Mouse (Mus musculus) limb, embryonic 11.5 days (tissue): ENCODE measurements around the gene Epha7. TPM values are rescaled to one million over a fixed set of nuclear protein-coding genes. Genes with fewer than 3 reads are reported as not detected.

Source experiments
- ATAC-seq: fragments of 200-750 bp; cut with Nextera tagmentation; 2 replicates; pipeline ENCODE4 v1.8.0; 2017; ENCODE audit warnings: low read depth; ENCODE audit not compliant: insufficient number of reproducible peaks, low FRiP score, low TSS enrichment
- DNase-seq: peaks from one replicate; pipeline ENCODE4 v3.0.0-alpha.2; 2015; ENCODE audit warnings: low spot score
- H3K27ac ChIP-seq: fragments of 300-500 bp; sonication (generic); replicated peaks from 2 replicates; pipeline ENCODE4 v1.5.1; 2014; ENCODE audit warnings: low read depth, mild to moderate bottlenecking, low read length
- H3K27me3 ChIP-seq: fragments of 300-500 bp; sonication (generic); 2 replicates; pipeline ENCODE4 v1.6.1; 2014; ENCODE audit warnings: mild to moderate bottlenecking, low read length, mixed read lengths; ENCODE audit not compliant: control insufficient read depth, insufficient read depth
- H3K36me3 ChIP-seq: fragments of 300-500 bp; sonication (generic); 2 replicates; pipeline ENCODE4 v1.6.1; 2014; ENCODE audit warnings: mild to moderate bottlenecking, low read length, moderate library complexity, mixed read lengths; ENCODE audit not compliant: control insufficient read depth, insufficient read depth
- H3K4me1 ChIP-seq: fragments of 300-500 bp; sonication (generic); 2 replicates; pipeline ENCODE4 v1.6.1; 2014; ENCODE audit warnings: low read length, mixed read lengths; ENCODE audit not compliant: control insufficient read depth, insufficient read depth
- H3K4me2 ChIP-seq: fragments of 300-500 bp; sonication (generic); 2 replicates; pipeline ENCODE4 v1.6.1; 2014; ENCODE audit warnings: low read depth, mild to moderate bottlenecking, moderate library complexity; ENCODE audit not compliant: severe bottlenecking
- H3K4me3 ChIP-seq: fragments of 300-500 bp; sonication (generic); 2 replicates; pipeline ENCODE4 v1.5.1; 2014; ENCODE audit warnings: low read depth, low read length
- H3K9ac ChIP-seq: fragments of 300-500 bp; sonication (generic); 2 replicates; pipeline ENCODE4 v1.6.1; 2014; ENCODE audit warnings: mild to moderate bottlenecking, low read length
- H3K9me3 ChIP-seq: fragments of 300-500 bp; sonication (generic); 2 replicates; pipeline ENCODE4 v1.6.1; 2016; ENCODE audit warnings: low read length; ENCODE audit not compliant: control insufficient read depth
- WGBS: fragments of 180-500 bp; shearing (Covaris S2); extraction: QIAGEN DNeasy Blood & Tissue Kit; methylation state at CpG from one replicate; pipeline ENCODE4 v1.1.7; 2014; 5-methylcytosine and 5-hydroxymethylcytosine counted together
- polyA plus RNA-seq: library from polyadenylated mRNA; unstranded; fragments of >200 nt; fragmentation: Nextera tagmentation; extraction: Ambion mirVana; gene quantifications from 2 replicates; pipeline ENCODE4 v1.2.1, GENCODE M21; 2014

Gene Epha7
- 52.6 and 62.7 TPM in 2 replicates for polyA plus RNA-seq

GRCm38 (mm10) chr4:28812691-28813289, at the start of gene Epha7:
Epha7 (plus strand) TSS chr4:28813131.
- no peaks in the 10 kb centered on the region for H3K4me1 ChIP-seq
- peak within 1 kb of the TSS; percentile 67 for H3K4me3 ChIP-seq
- under 1% methylated on average over 48 of the region's 48 CpGs for WGBS
- DNase-seq (peak; percentile 98), ATAC-seq (peak; percentile 99)
- peak within 1 kb of the TSS; percentile 95 for H3K9ac ChIP-seq
- H3K36me3 ChIP-seq = no peaks in the 10 kb centered on the region
- peak within 1 kb of the TSS; percentile 90 for H3K27ac ChIP-seq
- no peaks in the 10 kb centered on the region for H3K27me3 ChIP-seq
- H3K9me3 ChIP-seq = no peaks in the 10 kb centered on the region
- peak within 1 kb of the TSS; percentile 83 for H3K4me2 ChIP-seq

GRCm38 (mm10) chr4:28783961-28784360, 29.0 kb upstream of the Epha7 start:
- no peak overlapping the region for H3K27ac ChIP-seq
- peak; percentile 96 for ATAC-seq

GRCm38 (mm10) chr4:28808800-28809199, 4.1 kb upstream of the Epha7 start:
- DNase-seq (peak; percentile 45), ATAC-seq (no peak)
- no peaks in the 10 kb centered on the region for H3K36me3 ChIP-seq
- H3K27me3 ChIP-seq = no peaks in the 10 kb centered on the region
- no peak overlapping the region for H3K4me2 ChIP-seq
- no peaks in the 10 kb centered on the region for H3K4me1 ChIP-seq
- H3K27ac ChIP-seq = no peak overlapping the region
- no peaks in the 10 kb centered on the region for H3K9me3 ChIP-seq
- H3K9ac ChIP-seq = no peak overlapping the region
- no peak overlapping the region for H3K4me3 ChIP-seq

More at GRCm38 (mm10) chr4:28783961-28784360, 29.0 kb upstream of the Epha7 start:
- no peak overlapping the region for H3K4me2 ChIP-seq
- no peak overlapping the region for H3K4me3 ChIP-seq
- H3K4me1 ChIP-seq = 0 out of 2 replicates have a peak, but pooled peaks cover 2% of the 10 kb centered on the region
- H3K9ac ChIP-seq = no peak overlapping the region
- no peaks in the 10 kb centered on the region for H3K9me3 ChIP-seq
- H3K27me3 ChIP-seq = no peaks in the 10 kb centered on the region
- H3K36me3 ChIP-seq = no peaks in the 10 kb centered on the region
- DNase-seq = peak; percentile 51
- 18% methylated on average over 3 of the region's 3 CpGs for WGBS

- 80% methylated on average over 4 of the region's 4 CpGs for WGBS
- Histone ChIP-seq H3K27me3 (no peaks in the 10 kb centered on the region), H3K9me3 (no peaks in the 10 kb centered on the region)
Measured at GRCm38 (mm10) chr4:28809703-28810102, 3.2 kb upstream of the Epha7 start.

GRCm38 (mm10) chr4:28813551-28814475, 882 bp downstream of the Epha7 start:
- peak; percentile 44 for ATAC-seq
- Histone ChIP-seq H3K9me3 (no peaks in the 10 kb centered on the region), H3K27me3 (no peaks in the 10 kb centered on the region), H3K4me3 (peak overlapping the region; percentile 67), H3K4me1 (no peaks in the 10 kb centered on the region), H3K9ac (peak overlapping the region; percentile 95), H3K27ac (peak overlapping the region; percentile 90), H3K4me2 (peak overlapping the region; percentile 83), H3K36me3 (no peaks in the 10 kb centered on the region)
- under 1% methylated on average over 76 of the region's 94 CpGs for WGBS
- peak; percentile 78 for DNase-seq

More at GRCm38 (mm10) chr4:28809703-28810102, 3.2 kb upstream of the Epha7 start:
- H3K27ac ChIP-seq = no peak overlapping the region
- no peak overlapping the region for H3K4me2 ChIP-seq
- H3K4me1 ChIP-seq = no peaks in the 10 kb centered on the region
- H3K4me3 ChIP-seq = no peak overlapping the region
- DNase-seq = no peak
- no peaks in the 10 kb centered on the region for H3K36me3 ChIP-seq
- no peak overlapping the region for H3K9ac ChIP-seq
- no peak for ATAC-seq

- Histone ChIP-seq H3K4me2 (peak overlapping the region; percentile 83), H3K36me3 (no peaks in the 10 kb centered on the region), H3K9me3 (no peaks in the 10 kb centered on the region), H3K27ac (peak overlapping the region; percentile 90; the same call in 1 of the 2 replicates), H3K4me1 (no peaks in the 10 kb centered on the region), H3K4me3 (peak overlapping the region; percentile 67), H3K27me3 (no peaks in the 10 kb centered on the region), H3K9ac (peak overlapping the region; percentile 95)
- WGBS = 1% methylated on average over 8 of the region's 8 CpGs
- ATAC-seq (no peak), DNase-seq (no peak)
Measured at GRCm38 (mm10) chr4:28814476-28814815, 1.5 kb downstream of the Epha7 start.

- H3K27me3 ChIP-seq = no peaks in the 10 kb centered on the region
- H3K9me3 ChIP-seq = no peaks in the 10 kb centered on the region
- H3K27ac ChIP-seq = peak overlapping the region; percentile 78
- ATAC-seq = peak; percentile 15; the same call in 1 of the 2 replicates
- H3K4me1 ChIP-seq = no peaks in the 10 kb centered on the region
- DNase-seq = peak; percentile 78
- under 1% methylated on average over 70 of the region's 72 CpGs for WGBS
- H3K9ac ChIP-seq = peak overlapping the region; percentile 95
- H3K4me2 ChIP-seq = peak overlapping the region; percentile 83
- H3K4me3 ChIP-seq = peak overlapping the region; percentile 67
- H3K36me3 ChIP-seq = no peaks in the 10 kb centered on the region
Measured at GRCm38 (mm10) chr4:28814816-28815620, 2.1 kb downstream of the Epha7 start.

GRCm38 (mm10) chr4:28815621-28815920, 2.6 kb downstream of the Epha7 start:
- peak overlapping the region; percentile 67 for H3K4me3 ChIP-seq
- DNase-seq = no peak
- peak overlapping the region; percentile 83 for H3K4me2 ChIP-seq
- peak overlapping the region; percentile 95 for H3K9ac ChIP-seq
- peak overlapping the region; percentile 78; the same call in 1 of the 2 replicates for H3K27ac ChIP-seq
- no peaks in the 10 kb centered on the region for H3K4me1 ChIP-seq
- WGBS = 0% methylated on average over 15 of the region's 15 CpGs
- H3K9me3 ChIP-seq = no peaks in the 10 kb centered on the region
- H3K36me3 ChIP-seq = no peaks in the 10 kb centered on the region
- no peak for ATAC-seq
- no peaks in the 10 kb centered on the region for H3K27me3 ChIP-seq
